Mouse (Mus musculus) cerebellum, adult 2 months (tissue): ENCODE measurements around the gene Kank1.

Experiments used
- CTCF ChIP-seq: fragments of 200-500 bp; IDR thresholded peaks from 2 replicates; pipeline ENCODE4 v1.5.1; 2011; ENCODE audit warnings: low read depth, mild to moderate bottlenecking, control low read depth, low read length, moderate library complexity, borderline replicate concordance; ENCODE audit not compliant: insufficient read depth
- POLR2A ChIP-seq: fragments of 200-500 bp; IDR thresholded peaks from 2 replicates; pipeline ENCODE4 v1.6.1; 2011; ENCODE audit warnings: low read length, control low read depth, borderline replicate concordance; ENCODE audit not compliant: insufficient read depth

DNA sequence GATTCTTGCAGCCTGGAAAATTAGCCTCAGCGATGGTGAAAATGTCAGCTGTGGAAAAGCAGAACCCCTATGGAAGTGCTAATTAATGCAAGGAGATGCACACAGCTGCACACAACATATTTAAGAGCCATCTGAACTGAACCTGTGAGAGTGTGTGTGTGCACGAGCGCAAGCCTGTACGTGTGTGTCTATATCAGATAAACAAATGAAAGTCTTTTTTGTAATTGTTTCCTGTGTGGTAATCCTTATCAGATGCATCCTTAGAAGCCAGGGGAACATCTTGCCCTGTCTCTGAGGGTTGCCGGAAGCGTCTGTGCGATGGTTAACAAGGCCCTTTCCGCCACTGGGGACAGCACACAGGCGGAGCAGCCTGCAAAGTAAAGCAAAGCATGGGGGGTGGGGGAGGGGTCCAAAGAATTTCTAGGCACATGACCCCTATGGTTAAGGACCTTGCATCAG is 123.8 kb downstream of the Kank1 start:
- TF ChIP-seq POLR2A, result no peak
- TF ChIP-seq CTCF, result no peak
